Mouse (Mus musculus): ENCODE data around the gene Mrps7.

Gene Mrps7

DNA sequence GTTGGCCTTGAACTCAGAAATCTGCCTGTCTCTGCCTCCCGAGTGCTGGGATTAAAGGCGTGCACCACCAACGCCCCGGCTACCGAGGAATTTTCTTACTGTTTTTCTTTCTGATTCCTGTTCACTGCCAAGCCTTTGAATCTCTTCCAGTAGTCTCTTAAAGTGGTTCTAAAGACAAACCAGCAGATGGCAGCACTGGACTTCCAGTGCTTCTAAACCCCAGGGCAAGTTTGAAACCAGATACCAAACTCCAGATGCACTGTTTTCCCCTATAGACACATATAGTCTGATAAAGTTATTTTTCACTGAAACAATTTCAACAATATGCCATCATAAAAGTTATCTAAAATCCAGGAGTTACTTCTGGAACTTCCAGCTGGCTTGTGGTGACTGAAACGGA, 43.7 kb downstream of the Mrps7 start:
- peak; percentile 69 for DNase-seq (ENCODE audit: low read depth, low spot score)

DNA sequence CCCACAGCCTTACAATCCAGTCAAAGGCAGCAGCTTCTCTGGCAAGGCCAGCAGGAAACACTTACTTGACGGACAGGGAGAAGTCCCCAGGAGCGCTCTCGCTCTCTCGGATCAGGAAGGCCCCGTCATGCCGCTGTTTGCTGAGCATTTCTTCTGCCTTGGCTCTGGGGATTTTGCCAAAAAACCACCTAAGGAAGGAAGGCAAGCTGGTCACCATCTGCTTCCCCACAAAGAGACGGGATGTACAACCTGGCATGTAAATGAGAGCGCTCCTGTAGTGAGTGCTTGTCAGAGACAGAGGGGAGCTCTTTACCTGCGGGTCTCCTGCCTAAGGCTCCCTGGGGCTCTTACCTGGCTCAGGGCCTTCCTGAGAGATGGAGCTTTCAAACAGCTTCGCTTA, 46.0 kb downstream of the Mrps7 start:
- DNase-seq (ENCODE audit: low read depth, low spot score): peak; percentile 68

DNA sequence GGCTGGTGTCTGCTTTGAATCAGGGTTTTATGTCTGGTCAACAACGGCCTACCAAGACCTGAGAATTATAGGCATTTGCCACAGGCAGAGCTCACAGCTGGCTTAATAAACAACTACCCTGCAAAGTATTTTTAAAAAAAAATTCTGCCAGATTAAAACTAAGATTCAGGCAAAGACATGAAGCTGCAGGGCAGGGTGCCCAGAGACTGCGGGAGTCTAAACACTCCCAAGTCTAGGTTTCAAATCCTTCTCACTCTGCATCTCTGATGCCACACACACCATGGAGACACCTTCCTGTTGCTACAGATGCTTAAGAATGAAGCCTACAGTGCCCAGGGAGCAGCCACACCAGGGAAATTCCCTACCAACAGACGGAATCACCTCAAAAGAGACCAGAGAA, 48.0 kb downstream of the Mrps7 start:
- DNase-seq (ENCODE audit: low read depth, low spot score): no peak

DNA sequence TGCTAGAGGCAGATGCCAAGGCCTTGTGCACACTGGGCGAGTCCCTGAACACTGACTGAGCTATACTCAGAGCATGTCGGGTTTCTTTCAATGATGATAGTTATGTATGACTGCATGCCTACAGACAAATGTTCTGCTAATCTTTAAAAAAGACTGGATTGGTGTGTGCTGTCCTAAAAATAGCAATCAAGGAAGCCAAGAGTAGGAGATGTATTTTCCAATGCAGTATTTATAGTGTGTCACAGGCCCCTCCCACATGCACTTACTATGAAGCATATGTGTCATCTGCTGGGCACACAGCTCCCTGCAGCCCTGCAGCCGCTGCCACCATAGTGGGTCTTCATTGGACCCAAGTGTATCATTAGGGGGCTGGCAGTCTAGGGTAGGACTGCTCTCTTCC, 49.5 kb downstream of the Mrps7 start:
- DNase-seq (ENCODE audit: low read depth, low spot score): peak; percentile 71

DNA sequence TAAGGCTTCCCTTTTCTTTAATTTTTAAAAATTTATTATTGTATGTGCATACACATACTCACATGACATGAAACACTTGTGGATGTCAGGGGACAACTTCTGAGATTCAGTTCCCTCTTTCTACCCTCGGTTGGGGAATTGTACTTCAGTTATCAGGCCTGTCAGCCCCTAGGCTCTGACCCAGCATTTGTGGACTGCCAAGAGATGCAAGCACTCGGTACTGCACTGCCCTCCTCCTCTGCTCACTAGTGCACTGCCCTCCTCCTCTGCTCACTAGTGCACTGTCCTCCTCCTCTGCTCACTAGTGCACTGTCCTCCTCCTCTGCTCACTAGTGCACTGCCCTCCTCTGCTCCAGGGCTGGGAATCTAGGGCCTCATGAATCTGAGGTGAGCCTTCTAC, 50.4 kb downstream of the Mrps7 start:
- DNase-seq (ENCODE audit: low read depth, low spot score): no peak

Measured in telencephalon, adult 2 months (tissue).